19 mouse cellular contexts compared by ENCODE assay signal in genomic region chr9:45274218-45274617, GRCm38 (mm10). TPM values are rescaled to one million over a fixed set of nuclear protein-coding genes. Genes with fewer than 3 reads are reported as not detected.
DNase-seq lines count a peak whose midpoint lies in the region; ATAC-seq and TF ChIP-seq lines count a peak whose summit lies in the region.
"Had no signal": no experiment of that assay in that cellular context is flagged by ENCODE, and none has a peak within 500 bp of the region (broad histone marks: within the 10 kb centered on the region; RNA-seq: fewer than 3 reads in every experiment).

No protein-coding gene starts in this region.

- no peaks in the 10 kb centered on the region for H3K36me3 ChIP-seq in megakaryocyte, embryonic 14.5 days (replicated peaks; ENCODE audit: low read length)
- H3K36me3 ChIP-seq in forebrain, embryonic 12.5 days (replicated peaks), result no peaks in the 10 kb centered on the region
- H3K36me3 ChIP-seq: midbrain, embryonic 12.5 days; neural tube, embryonic 15.5 days had no signal

- 72% methylated on average over 4 of the region's 4 CpGs for WGBS in lung, adult 2 months
- 90% methylated on average over 4 of the region's 4 CpGs for WGBS in forebrain, embryonic 12.5 days

- no peak for TF ChIP-seq POLR2A in lung, adult 2 months (IDR thresholded peaks at IDR 0.05; ENCODE audit: borderline replicate concordance, extremely low read depth, low read depth, low read length)
- no peak for TF ChIP-seq POLR2A in bone marrow macrophage, adult 2 months (IDR thresholded peaks at IDR 0.05; ENCODE audit: borderline replicate concordance, low read depth, low read length)

- no peak for TF ChIP-seq CTCF in lung, adult 2 months (IDR thresholded peaks at IDR 0.05; ENCODE audit: insufficient read depth, low read length)
- TF ChIP-seq CTCF in bone marrow macrophage, adult 2 months (IDR thresholded peaks at IDR 0.05; ENCODE audit: low read depth, low read length), result no peak
- no peak for TF ChIP-seq CTCF in layer of hippocampus, adult 2 months (conservative IDR thresholded peaks at IDR 0.05)

- H3K9me3 ChIP-seq in megakaryocyte, embryonic 14.5 days, result no peaks in the 10 kb centered on the region
- no peaks in the 10 kb centered on the region for H3K9me3 ChIP-seq in forebrain, embryonic 12.5 days
- H3K9me3 ChIP-seq: midbrain, embryonic 12.5 days; neural tube, embryonic 15.5 days had no signal

- ATAC-seq in inflammation-experienced regulatory T-cells, adult 6 months, result peak; percentile 32
- no peak for ATAC-seq in forebrain, embryonic 12.5 days (ENCODE audit: low FRiP score)
- ATAC-seq: Patski had no signal

- H3K4me1 ChIP-seq in lung, adult 2 months (ENCODE audit: control insufficient read depth, insufficient read depth, low read length), result no peaks in the 10 kb centered on the region
- H3K4me1 ChIP-seq in bone marrow macrophage, adult 2 months (ENCODE audit: control insufficient read depth, insufficient read depth, low read length), result peaks cover 67% of the 10 kb centered on the region
- peaks cover 95% of the 10 kb centered on the region for H3K4me1 ChIP-seq in megakaryocyte, embryonic 14.5 days
- H3K4me1 ChIP-seq in forebrain, embryonic 12.5 days, result peaks cover 2% of the 10 kb centered on the region; the same call in 1 of the 2 replicates

- peak; percentile 35 for DNase-seq in lung, postnatal 36 days
- no peak for DNase-seq in lung, adult 2 months
- no peak for DNase-seq in natural killer cell, adult 2 months (ENCODE audit: low spot score in 2 of 2)
- DNase-seq in layer of hippocampus, adult 2 months (ENCODE audit: low spot score in 2 of 2), result no peak
- DNase-seq: adrenal gland, adult 2 months; cerebellum, adult 18-20 months; heart, postnatal 36 days; kidney, adult 18-20 months; kidney, postnatal 4 days; lung, adult 18-20 months; thymus, adult 2 months had no signal

- H3K27ac ChIP-seq in bone marrow macrophage, adult 2 months (ENCODE audit: insufficient read depth, low read depth, low read length), result peak overlapping the region; percentile 94
- no peak overlapping the region for H3K27ac ChIP-seq in forebrain, embryonic 12.5 days
- no peak overlapping the region for H3K27ac ChIP-seq in layer of hippocampus, adult 2 months
- H3K27ac ChIP-seq: midbrain, embryonic 12.5 days; neural tube, embryonic 15.5 days had no signal

- no peak overlapping the region for H3K4me2 ChIP-seq in forebrain, embryonic 12.5 days
- H3K4me2 ChIP-seq: midbrain, embryonic 12.5 days; neural tube, embryonic 15.5 days had no signal

- no peaks in the 10 kb centered on the region for H3K27me3 ChIP-seq in megakaryocyte, embryonic 14.5 days (replicated peaks)
- peaks cover 27% of the 10 kb centered on the region for H3K27me3 ChIP-seq in forebrain, embryonic 12.5 days

- no peak overlapping the region for H3K4me3 ChIP-seq in lung, adult 2 months (replicated peaks; ENCODE audit: extremely low read depth, low read depth, low read length)
- no peak overlapping the region for H3K4me3 ChIP-seq in bone marrow macrophage, adult 2 months (ENCODE audit: insufficient read depth, low read length)
- peak overlapping the region; percentile 86 for H3K4me3 ChIP-seq in megakaryocyte, embryonic 14.5 days (replicated peaks)
- no peak overlapping the region for H3K4me3 ChIP-seq in forebrain, embryonic 12.5 days (replicated peaks)
- no peak overlapping the region for H3K4me3 ChIP-seq in layer of hippocampus, adult 2 months
- H3K4me3 ChIP-seq: midbrain, embryonic 12.5 days; neural tube, embryonic 15.5 days had no signal

- H3K9ac ChIP-seq in forebrain, embryonic 12.5 days, result no peak overlapping the region
- H3K9ac ChIP-seq: midbrain, embryonic 12.5 days; neural tube, embryonic 15.5 days had no signal

RNA-seq across cellular contexts. Expression of gene Il10ra, which starts 5.3 kb away (rescaled TPM):
- 10.3 and 12.9 TPM in 2 replicates for polyA plus RNA-seq in lung, adult 2 months (2012; rRNA removed)
- polyA plus RNA-seq in bone marrow macrophage, adult 2 months (2012; ENCODE audit: insufficient read depth, insufficient read length, missing spikeins), result 195 and 197 TPM in 2 replicates
- 10 to 100 TPM; 38.3 to 56.0 (median 48.7) TPM for polyA plus RNA-seq in inflammation-experienced regulatory T-cells, adult 6 months (2017; shearing (Covaris generic))
- polyA plus RNA-seq in megakaryocyte, embryonic 14.5 days (2012; ENCODE audit: insufficient read depth, low replicate concordance), result 4.8 and 7.7 TPM in 2 replicates
- 0.54 and 0.63 TPM in 2 replicates for polyA plus RNA-seq in forebrain, embryonic 12.5 days (2016; fragmentation: Nextera tagmentation; extraction: Ambion mirVana)
- 1 to 10 TPM; 2.4 to 2.6 TPM for total RNA-seq in layer of hippocampus, adult 2 months (2021)
- polyA plus RNA-seq: Patski had no signal

RNA-seq across cellular contexts. Expression of gene Tmprss13, which starts 44.7 kb away (rescaled TPM):
- 1.1 and 6.6 TPM in 2 replicates for polyA plus RNA-seq in lung, adult 2 months (2012; rRNA removed)
- not detected in 2 replicates for polyA plus RNA-seq in bone marrow macrophage, adult 2 months (2012; ENCODE audit: insufficient read depth, insufficient read length, missing spikeins)
- 10 to 100 TPM in 1 of 3 experiments, 1 to 10 TPM in 2; 1.3 to 22.8 (median 2.5) TPM for polyA plus RNA-seq in inflammation-experienced regulatory T-cells, adult 6 months (2017; shearing (Covaris generic))
- polyA plus RNA-seq in megakaryocyte, embryonic 14.5 days (2012; ENCODE audit: insufficient read depth, low replicate concordance), result 0.02 TPM in 1 of 2 replicates, not detected in the other
- 0.08 TPM in 1 of 2 replicates, not detected in the other for polyA plus RNA-seq in forebrain, embryonic 12.5 days (2016; fragmentation: Nextera tagmentation; extraction: Ambion mirVana)
- not detected for total RNA-seq in layer of hippocampus, adult 2 months (2021)
- total RNA-seq: left cerebral cortex, postnatal 10 days had no signal
- polyA plus RNA-seq: Patski had no signal
